Comparison of ENCODE assay signal across 9 mouse cellular contexts in genomic region chr14:14803921-14804517, GRCm38 (mm10). TPM values are rescaled to one million over a fixed set of nuclear protein-coding genes. Genes with fewer than 3 reads are reported as not detected.
A peak's percentile ranks its signal among the peaks of the same experiment; 100 is the strongest.
DNase-seq lines count a peak whose midpoint lies in the region; ATAC-seq and TF ChIP-seq lines count a peak whose summit lies in the region.
"Had no signal": no experiment of that assay in that cellular context is flagged by ENCODE, and none has a peak within 500 bp of the region (broad histone marks: within the 10 kb centered on the region; RNA-seq: fewer than 3 reads in every experiment).

No protein-coding gene starts in this region.

- H3K4me2 ChIP-seq in kidney, embryonic 14.5 days (replicated peaks; ENCODE audit: low read depth, low read length) = no peak overlapping the region
- H3K4me2 ChIP-seq in limb, embryonic 12.5 days = peak overlapping the region; percentile 0; the same call in 1 of the 2 replicates

- ATAC-seq in kidney, embryonic 14.5 days (ENCODE audit: low FRiP score, low TSS enrichment) = peak; percentile 97
- ATAC-seq in limb, embryonic 12.5 days (ENCODE audit: insufficient number of reproducible peaks, insufficient read depth, low FRiP score, low TSS enrichment, low read depth) = peak; percentile 85
- ATAC-seq in megakaryocyte, adult 5-6 weeks (ENCODE audit: poor library complexity, severe bottlenecking) = no peak

- intact Hi-C loops in gastrocnemius, postnatal 14 days (cut with DNase I; ENCODE audit: low total_unique reads) = no loop called here

- 19% methylated on average over 10 of the region's 10 CpGs for WGBS in forebrain, embryonic 10.5 days
- WGBS in kidney, embryonic 14.5 days = 3% methylated on average over 10 of the region's 10 CpGs
- whole genome bisulfite sequencing in limb, embryonic 12.5 days = 9% methylated on average over 10 of the region's 10 CpGs

- no peak for TF ChIP-seq POLR2A in cortical plate, adult 2 months (IDR thresholded peaks at IDR 0.05; ENCODE audit: extremely low read depth, insufficient read depth, low read length)

- TF ChIP-seq CTCF in cortical plate, adult 2 months (IDR thresholded peaks at IDR 0.05; ENCODE audit: extremely low read depth, insufficient read depth, low read length) = no peak

- no peaks in the 10 kb centered on the region for H3K4me1 ChIP-seq in cortical plate, adult 2 months (ENCODE audit: control insufficient read depth, insufficient read depth, low read length)
- H3K4me1 ChIP-seq in forebrain, embryonic 10.5 days = peaks cover 7% of the 10 kb centered on the region
- 0 out of 2 replicates have a peak, but pooled peaks cover 5% of the 10 kb centered on the region for H3K4me1 ChIP-seq in kidney, embryonic 14.5 days (ENCODE audit: control insufficient read depth, insufficient read depth, low read length)
- no peaks in the 10 kb centered on the region for H3K4me1 ChIP-seq in limb, embryonic 12.5 days (replicated peaks)

- DNase-seq in forebrain, embryonic 10.5 days (ENCODE audit: extremely low spot score, low spot score) = peak; percentile 28
- DNase-seq in right cerebral cortex, postnatal 14 days = peak; percentile 42
- DNase-seq in gastrocnemius, postnatal 14 days = no peak
- DNase-seq in thymus, adult 18-20 months = no peak

- no peaks in the 10 kb centered on the region for H3K27me3 ChIP-seq in forebrain, embryonic 10.5 days (ENCODE audit: poor library complexity, severe bottlenecking)
- no peaks in the 10 kb centered on the region for H3K27me3 ChIP-seq in kidney, embryonic 14.5 days (ENCODE audit: control insufficient read depth, insufficient read depth, low read length)
- H3K27me3 ChIP-seq in limb, embryonic 12.5 days = no peaks in the 10 kb centered on the region

- H3K9ac ChIP-seq in kidney, embryonic 14.5 days (ENCODE audit: low read depth, low read length) = no peak overlapping the region
- no peak overlapping the region for H3K9ac ChIP-seq in limb, embryonic 12.5 days (replicated peaks)

- H3K27ac ChIP-seq in cortical plate, adult 2 months (ENCODE audit: insufficient read depth, low read length) = no peak overlapping the region
- no peak overlapping the region for H3K27ac ChIP-seq in forebrain, embryonic 10.5 days
- H3K27ac ChIP-seq in kidney, embryonic 14.5 days (ENCODE audit: low read depth, low read length) = 0 out of 2 replicates have a peak overlapping the region, but pooled peaks have one; percentile 26
- no peak overlapping the region for H3K27ac ChIP-seq in limb, embryonic 12.5 days
- H3K27ac ChIP-seq: macrophage had no signal

- peaks cover 17% of the 10 kb centered on the region for H3K36me3 ChIP-seq in forebrain, embryonic 10.5 days (replicated peaks)
- H3K36me3 ChIP-seq in kidney, embryonic 14.5 days (ENCODE audit: control insufficient read depth, insufficient read depth, low read length) = no peaks in the 10 kb centered on the region
- peaks cover 11% of the 10 kb centered on the region; the same call in 1 of the 2 replicates for H3K36me3 ChIP-seq in limb, embryonic 12.5 days

- no peaks in the 10 kb centered on the region for H3K9me3 ChIP-seq in forebrain, embryonic 10.5 days
- no peaks in the 10 kb centered on the region for H3K9me3 ChIP-seq in kidney, embryonic 14.5 days (ENCODE audit: control insufficient read depth, low read length)
- H3K9me3 ChIP-seq in limb, embryonic 12.5 days = no peaks in the 10 kb centered on the region

- H3K4me3 ChIP-seq in cortical plate, adult 2 months (ENCODE audit: insufficient read depth, low read length) = peak overlapping the region; percentile 29
- no peak overlapping the region for H3K4me3 ChIP-seq in forebrain, embryonic 10.5 days
- no peak overlapping the region for H3K4me3 ChIP-seq in kidney, embryonic 14.5 days (ENCODE audit: low read length)
- H3K4me3 ChIP-seq in limb, embryonic 12.5 days (replicated peaks) = no peak overlapping the region

RNA-seq across cellular contexts. Expression of gene Nek10, which starts 0.8 kb away (rescaled TPM):
- polyA plus RNA-seq in cortical plate, adult 2 months (2012; rRNA removed) = 0.81 TPM in 2 replicates
- polyA plus RNA-seq in forebrain, embryonic 10.5 days (2016; fragmentation: Nextera tagmentation; extraction: Ambion mirVana) = 0.05 TPM in 1 of 2 replicates, not detected in the other
- polyA plus RNA-seq in kidney, embryonic 14.5 days (2014; fragmentation: Nextera tagmentation; extraction: Ambion mirVana) = 0.01 TPM in 1 of 2 replicates, not detected in the other
- 0.05 TPM in 1 of 2 replicates, not detected in the other for polyA plus RNA-seq in limb, embryonic 12.5 days (2016; fragmentation: Nextera tagmentation; extraction: Ambion mirVana)
- under 1 TPM in 1 of 2 experiments, not detected in 1; 0.07 TPM for total RNA-seq in gastrocnemius, postnatal 14 days (2021)
- total RNA-seq in megakaryocyte, adult 5-6 weeks (2015) = not detected in 2 replicates
- under 0.01 and 0.20 TPM in 2 replicates for total RNA-seq in megakaryocyte, adult 5-6 weeks (2017)

Comparison
In these comparisons a context has a peak if more than half of its experiments do, and no peak if none do; other contexts are left out.
1. DNase-seq: peak in forebrain, embryonic 10.5 days (single experiment) and right cerebral cortex, postnatal 14 days (single experiment); none in gastrocnemius, postnatal 14 days (single experiment) and thymus, adult 18-20 months (0 of 2).